Mouse (Mus musculus) liver, embryonic 11.5 days (tissue): ENCODE results near the gene Cdk2ap2. TPM values are rescaled to one million over a fixed set of nuclear protein-coding genes. Genes with fewer than 3 reads are reported as not detected.

Source experiments
- ATAC-seq: fragments of 200-750 bp; cut with Nextera tagmentation; replicated peaks from 2 replicates; pipeline ENCODE4 v1.8.0; 2017; ENCODE audit warnings: moderate number of reproducible peaks, mild to moderate bottlenecking, moderate TSS enrichment, moderate library complexity; ENCODE audit not compliant: low FRiP score
- DNase-seq: peaks from one replicate; pipeline ENCODE4 v3.0.0-alpha.2; 2017; ENCODE audit warnings: low spot score
- H3K27ac ChIP-seq: fragments of 300-500 bp; sonication (generic); 2 replicates; pipeline ENCODE4 v1.5.1; 2014; ENCODE audit warnings: mild to moderate bottlenecking, low read depth, low read length, control low read depth
- H3K27me3 ChIP-seq: fragments of 300-500 bp; sonication (generic); replicated peaks from 2 replicates; pipeline ENCODE4 v1.6.1; 2014; ENCODE audit warnings: low read length, mixed read lengths; ENCODE audit not compliant: control insufficient read depth, insufficient read depth
- H3K36me3 ChIP-seq: fragments of 300-500 bp; sonication (generic); 2 replicates; pipeline ENCODE4 v1.6.1; 2014; ENCODE audit warnings: mild to moderate bottlenecking, low read length, moderate library complexity, mixed read lengths; ENCODE audit not compliant: control insufficient read depth, insufficient read depth
- H3K4me1 ChIP-seq: fragments of 300-500 bp; sonication (generic); replicated peaks from 2 replicates; pipeline ENCODE4 v1.6.1; 2014; ENCODE audit warnings: low read length, mixed read lengths; ENCODE audit not compliant: control insufficient read depth, insufficient read depth
- H3K4me2 ChIP-seq: fragments of 300-500 bp; sonication (generic); 2 replicates; pipeline ENCODE4 v1.6.1; 2014; ENCODE audit warnings: mild to moderate bottlenecking, control low read depth, moderate library complexity
- H3K4me3 ChIP-seq: fragments of 300-500 bp; sonication (generic); 2 replicates; pipeline ENCODE4 v1.5.1; 2014; ENCODE audit warnings: low read depth, low read length, control low read depth
- H3K9ac ChIP-seq: fragments of 300-500 bp; sonication (generic); 2 replicates; pipeline ENCODE4 v1.6.1; 2014; ENCODE audit warnings: low read depth, low read length, control low read depth
- H3K9me3 ChIP-seq: fragments of 300-500 bp; sonication (generic); 2 replicates; pipeline ENCODE4 v1.6.1; 2016; ENCODE audit warnings: low read length, inconsistent platforms, mixed read lengths; ENCODE audit not compliant: control insufficient read depth
- whole genome bisulfite sequencing: fragments of 180-500 bp; shearing (Covaris S2); extraction: QIAGEN DNeasy Blood & Tissue Kit; methylation state at CpG from one replicate; pipeline ENCODE4 v1.1.7; 2014; 5-methylcytosine and 5-hydroxymethylcytosine counted together
- polyA plus RNA-seq: library from polyadenylated mRNA; unstranded; fragments of >200 nt; fragmentation: Nextera tagmentation; extraction: Ambion mirVana; gene quantifications from 2 replicates; pipeline ENCODE4 v1.2.1, GENCODE M21; 2014

Gene Cdk2ap2
- polyA plus RNA-seq, 1 experiment from 2014 or later, result 135 TPM

- Histone ChIP-seq H3K36me3 (peaks cover 9% of the 10 kb centered on the region), H3K4me3 (no peak overlapping the region), H3K4me2 (no peak overlapping the region), H3K27me3 (peaks cover 4% of the 10 kb centered on the region; the same call in 1 of the 2 replicates), H3K4me1 (peaks cover 4% of the 10 kb centered on the region), H3K9me3 (no peaks in the 10 kb centered on the region), H3K27ac (no peak overlapping the region), H3K9ac (no peak overlapping the region)
- DNase-seq (no peak), ATAC-seq (peak; percentile 66)
- WGBS, result 73% methylated on average over 5 of the region's 5 CpGs
Observed at GRCm38 (mm10) chr19:4136463-4136862, 39.5 kb downstream of the Cdk2ap2 start.

DNA sequence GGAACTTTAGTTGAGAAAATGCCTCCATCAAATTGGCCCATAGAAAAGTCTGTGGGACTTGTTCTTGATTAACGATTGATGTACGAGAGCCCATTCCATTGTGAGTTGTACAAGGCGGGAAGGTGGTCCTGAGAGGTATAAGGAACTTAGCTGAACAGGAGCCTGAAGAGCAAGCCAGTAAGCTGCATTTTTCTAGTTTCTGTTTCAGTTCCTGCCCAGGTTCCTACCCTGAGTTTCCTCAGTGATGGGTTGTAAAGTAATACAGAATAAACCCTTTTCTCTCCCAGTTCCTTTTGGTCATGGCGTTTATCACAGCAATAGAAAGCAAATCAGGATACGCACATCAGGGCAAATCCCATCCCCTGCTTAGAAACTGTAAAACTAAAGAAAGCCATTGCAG is 40.9 kb downstream of the Cdk2ap2 start:
- Histone ChIP-seq H3K4me2 (no peak overlapping the region), H3K9ac (no peak overlapping the region), H3K4me1 (no peaks in the 10 kb centered on the region), H3K27me3 (peaks cover 4% of the 10 kb centered on the region; the same call in 1 of the 2 replicates), H3K36me3 (no peaks in the 10 kb centered on the region; the same call in 1 of the 2 replicates), H3K27ac (no peak overlapping the region), H3K4me3 (no peak overlapping the region), H3K9me3 (no peaks in the 10 kb centered on the region)
- 86% methylated on average over 5 of the region's 5 CpGs for WGBS
- ATAC-seq (no peak), DNase-seq (no peak)

GRCm38 (mm10) chr19:4139446-4139845 is 42.5 kb downstream of the Cdk2ap2 start, which contains the start of gene Gpr152:
Gene Gpr152 (plus strand): TSS chr19:4139787.
- DNase-seq, result no peak
- Histone ChIP-seq H3K9ac (no peak within 1 kb of the TSS), H3K4me3 (no peak within 1 kb of the TSS), H3K27ac (no peak within 1 kb of the TSS), H3K36me3 (no peaks in the 10 kb centered on the region), H3K4me1 (no peaks in the 10 kb centered on the region), H3K27me3 (peaks cover 4% of the 10 kb centered on the region; the same call in 1 of the 2 replicates), H3K9me3 (no peaks in the 10 kb centered on the region), H3K4me2 (no peak within 1 kb of the TSS)
- ATAC-seq, result no peak
- 79% methylated on average over 2 of the region's 2 CpGs for WGBS

DNA sequence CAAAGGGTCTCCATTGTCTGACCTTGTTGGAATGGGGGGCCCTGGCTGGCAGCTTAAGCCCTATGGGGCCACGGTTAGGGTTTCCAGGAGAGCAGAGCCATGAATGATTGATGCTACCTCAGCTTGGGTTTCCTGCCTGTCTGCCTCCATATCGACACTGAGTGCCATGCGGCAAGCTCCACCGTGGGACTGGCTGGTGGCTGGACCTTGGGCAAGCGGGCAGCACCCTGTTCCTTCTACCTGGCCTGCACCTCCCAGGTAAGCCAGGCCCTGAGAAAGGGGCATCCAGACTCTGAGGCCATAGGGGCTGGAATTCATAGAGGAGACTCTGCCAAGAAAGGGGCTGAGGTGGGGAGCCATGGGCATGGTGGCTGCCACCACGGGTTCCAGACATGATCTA is 43.2 kb downstream of the Cdk2ap2 start:
- no peaks in the 10 kb centered on the region for H3K4me1 ChIP-seq
- no peak overlapping the region for H3K27ac ChIP-seq
- H3K27me3 ChIP-seq, result peaks cover 4% of the 10 kb centered on the region; the same call in 1 of the 2 replicates
- no peak overlapping the region for H3K4me2 ChIP-seq
- 71% methylated on average over 6 of the region's 6 CpGs for WGBS
- H3K36me3 ChIP-seq, result no peaks in the 10 kb centered on the region
- H3K9me3 ChIP-seq, result no peaks in the 10 kb centered on the region
- DNase-seq, result no peak
- no peak overlapping the region for H3K4me3 ChIP-seq
- no peak for ATAC-seq
- H3K9ac ChIP-seq, result no peak overlapping the region

- no peak overlapping the region for H3K4me3 ChIP-seq
- 85% methylated on average over 18 of the region's 18 CpGs for WGBS
- DNase-seq, result no peak
- peaks cover 3% of the 10 kb centered on the region for H3K4me1 ChIP-seq
- H3K9me3 ChIP-seq, result no peaks in the 10 kb centered on the region
- H3K4me2 ChIP-seq, result no peak overlapping the region
- H3K9ac ChIP-seq, result no peak overlapping the region
- H3K27ac ChIP-seq, result no peak overlapping the region
- H3K36me3 ChIP-seq, result no peaks in the 10 kb centered on the region
- no peak for ATAC-seq
- H3K27me3 ChIP-seq, result peaks cover 4% of the 10 kb centered on the region; the same call in 1 of the 2 replicates
Observed at GRCm38 (mm10) chr19:4142416-4143173, 45.6 kb downstream of the Cdk2ap2 start.

DNA sequence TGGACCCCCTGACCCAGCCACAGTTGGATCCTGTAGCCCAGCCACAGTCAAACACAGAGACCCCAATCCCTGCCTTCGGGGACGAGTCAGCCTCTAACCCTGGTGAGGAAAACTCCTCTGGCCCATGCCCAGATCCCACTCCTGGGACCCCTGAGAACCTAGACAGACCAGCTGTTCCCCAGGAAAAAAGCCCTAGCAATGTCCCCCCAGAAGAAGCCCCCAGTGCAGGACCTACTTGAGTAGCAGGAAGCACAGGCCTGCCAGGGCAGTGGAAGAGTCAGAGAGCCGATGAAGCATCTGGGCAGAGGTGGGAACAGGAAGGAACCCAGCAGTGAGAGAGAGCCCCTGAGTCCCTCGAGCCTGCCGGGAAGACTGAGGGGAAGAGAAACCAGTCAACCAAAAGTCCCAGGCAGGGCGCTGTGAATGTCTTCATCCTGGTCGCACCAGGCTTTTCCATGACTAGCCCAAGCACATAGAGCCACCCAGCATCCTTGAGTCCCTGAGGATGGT is 46.8 kb downstream of the Cdk2ap2 start, which contains the start of gene Cabp4:
Gene Cabp4 (minus strand): TSS at position 275 of the 510 bp plus-strand sequence.
- Histone ChIP-seq H3K9ac (no peak within 1 kb of the TSS), H3K27ac (no peak within 1 kb of the TSS), H3K27me3 (peaks cover 4% of the 10 kb centered on the region; the same call in 1 of the 2 replicates), H3K9me3 (no peaks in the 10 kb centered on the region), H3K4me2 (no peak within 1 kb of the TSS), H3K4me1 (peaks cover 10% of the 10 kb centered on the region), H3K36me3 (no peaks in the 10 kb centered on the region), H3K4me3 (no peak within 1 kb of the TSS)
- DNase-seq, result no peak
- 71% methylated on average over 7 of the region's 7 CpGs for WGBS
- ATAC-seq, result no peak

GRCm38 (mm10) chr19:4144550-4145498 is 47.8 kb downstream of the Cdk2ap2 start:
- Histone ChIP-seq H3K4me1 (peaks cover 19% of the 10 kb centered on the region), H3K27ac (no peak overlapping the region), H3K27me3 (peaks cover 4% of the 10 kb centered on the region; the same call in 1 of the 2 replicates), H3K4me3 (no peak overlapping the region), H3K4me2 (no peak overlapping the region), H3K9me3 (no peaks in the 10 kb centered on the region), H3K36me3 (no peaks in the 10 kb centered on the region), H3K9ac (no peak overlapping the region)
- ATAC-seq (no peak), DNase-seq (no peak)
- WGBS, result 73% methylated on average over 16 of the region's 16 CpGs

DNA sequence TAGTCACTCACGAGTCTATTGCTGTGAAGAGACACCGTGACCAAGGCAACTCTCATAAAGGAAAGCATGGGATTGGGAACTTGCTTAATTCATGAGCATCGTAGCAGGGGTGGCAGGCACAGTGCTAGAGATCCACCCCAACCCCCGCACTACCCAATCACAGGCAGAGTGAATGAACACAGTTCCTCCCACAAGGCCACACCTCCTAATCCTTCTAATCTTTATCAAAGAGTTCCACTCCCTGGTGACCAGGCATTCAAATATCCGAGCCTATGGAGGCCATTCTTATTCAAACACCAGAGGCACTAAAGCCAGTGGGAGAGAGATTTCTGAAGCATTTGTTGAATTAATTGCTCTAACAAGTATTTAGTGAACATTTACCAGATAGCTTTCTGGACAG is 49.0 kb downstream of the Cdk2ap2 start:
- DNase-seq (no peak), ATAC-seq (no peak)
- H3K27ac ChIP-seq, result no peak overlapping the region
- H3K4me1 ChIP-seq, result peaks cover 19% of the 10 kb centered on the region
- H3K4me2 ChIP-seq, result no peak overlapping the region
- H3K27me3 ChIP-seq, result no peaks in the 10 kb centered on the region
- H3K9ac ChIP-seq, result no peak overlapping the region
- peaks cover 4% of the 10 kb centered on the region; the same call in 1 of the 2 replicates for H3K36me3 ChIP-seq
- WGBS, result 92% methylated on average over 5 of the region's 5 CpGs
- H3K9me3 ChIP-seq, result no peaks in the 10 kb centered on the region
- H3K4me3 ChIP-seq, result no peak overlapping the region
